Mouse (Mus musculus): ENCODE measurements around the gene Pitpnm2. TPM values are rescaled to one million over a fixed set of nuclear protein-coding genes. Genes with fewer than 3 reads are reported as not detected.
A peak's percentile ranks its signal among the peaks of the same experiment; 100 is the strongest.

Gene Pitpnm2
- polyA plus RNA-seq, 1 experiment = 19.6 TPM

GRCm38 (mm10) chr5:124196082-124196481 is 53.5 kb downstream of the Pitpnm2 start:
- Histone ChIP-seq H3K4me3 (ENCODE audit: low read depth, low read length) (no peak overlapping the region), H3K36me3 (ENCODE audit: control insufficient read depth, insufficient read depth, low read length) (no peaks in the 10 kb centered on the region), H3K27me3 (ENCODE audit: control insufficient read depth, insufficient read depth, low read length) (no peaks in the 10 kb centered on the region), H3K27ac (ENCODE audit: insufficient read depth, low read depth, low read length) (no peak overlapping the region), H3K4me1 (ENCODE audit: control insufficient read depth, insufficient read depth, insufficient read length, low read length) (peaks cover 9% of the 10 kb centered on the region)
- TF ChIP-seq POLR2A (IDR thresholded peaks at IDR 0.05; ENCODE audit: low read depth, low read length) = no peak
- no peak for TF ChIP-seq CTCF (IDR thresholded peaks at IDR 0.05; ENCODE audit: extremely low read depth, insufficient read length, insufficient replicate concordance, low read depth, low read length)
- WGBS = 80% methylated on average over 4 of the region's 4 CpGs

GRCm38 (mm10) chr5:124194386-124195084 is 55.0 kb downstream of the Pitpnm2 start:
- Histone ChIP-seq H3K27ac (ENCODE audit: insufficient read depth, low read depth, low read length) (peak overlapping the region; percentile 51), H3K36me3 (ENCODE audit: control insufficient read depth, insufficient read depth, low read length) (no peaks in the 10 kb centered on the region), H3K27me3 (ENCODE audit: control insufficient read depth, insufficient read depth, low read length) (no peaks in the 10 kb centered on the region), H3K4me1 (ENCODE audit: control insufficient read depth, insufficient read depth, insufficient read length, low read length) (peaks cover 5% of the 10 kb centered on the region), H3K4me3 (ENCODE audit: low read depth, low read length) (no peak overlapping the region)
- TF ChIP-seq CTCF (IDR thresholded peaks at IDR 0.05; ENCODE audit: extremely low read depth, insufficient read length, insufficient replicate concordance, low read depth, low read length) (no peak), POLR2A (IDR thresholded peaks at IDR 0.05; ENCODE audit: low read depth, low read length) (no peak)
- 75% methylated on average over 11 of the region's 11 CpGs for WGBS

DNA sequence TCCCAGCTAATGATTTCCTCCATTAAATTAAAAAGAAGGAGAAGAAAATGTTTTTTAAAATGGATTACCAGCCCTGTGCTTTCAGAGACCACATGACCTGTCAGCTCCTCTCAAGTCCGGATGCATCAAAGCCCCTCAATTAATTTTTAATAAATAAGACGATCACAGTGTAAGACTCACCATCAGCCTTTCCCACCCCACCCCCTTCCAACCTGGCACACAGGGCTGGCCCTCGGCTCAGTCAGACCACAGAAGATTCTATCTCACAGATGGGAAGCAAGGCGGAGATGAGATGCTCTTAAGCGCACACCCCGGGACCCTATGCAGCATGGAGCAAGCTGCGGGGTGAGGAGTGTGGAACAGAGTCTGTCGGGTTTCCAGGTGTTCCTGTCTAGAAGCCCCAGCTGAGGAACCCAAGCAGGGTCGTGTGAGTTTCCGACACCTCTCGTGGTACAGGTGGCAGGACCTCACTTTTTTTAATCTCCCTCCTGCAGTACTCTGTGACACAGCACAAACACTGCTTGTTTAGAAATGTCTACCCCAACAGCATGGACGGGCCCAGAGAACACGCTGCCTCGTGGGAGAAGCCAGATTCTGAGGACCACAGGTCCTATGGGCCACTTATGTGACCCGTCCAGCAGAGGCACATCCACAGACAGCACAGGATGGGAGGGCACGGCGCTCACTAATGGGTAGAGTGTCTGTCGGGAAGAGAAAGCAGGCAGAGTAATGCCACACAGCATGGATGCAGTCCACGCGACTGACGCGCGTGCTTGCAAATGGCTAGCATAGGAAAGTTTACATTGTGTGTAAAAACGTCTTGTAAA is 56.1 kb downstream of the Pitpnm2 start:
- no peak for TF ChIP-seq CTCF (IDR thresholded peaks at IDR 0.05; ENCODE audit: extremely low read depth, insufficient read length, insufficient replicate concordance, low read depth, low read length)
- TF ChIP-seq POLR2A (IDR thresholded peaks at IDR 0.05; ENCODE audit: low read depth, low read length) = no peak
- H3K36me3 ChIP-seq (ENCODE audit: control insufficient read depth, insufficient read depth, low read length) = no peaks in the 10 kb centered on the region
- no peaks in the 10 kb centered on the region; the same call in 1 of the 2 replicates for H3K4me1 ChIP-seq (ENCODE audit: control insufficient read depth, insufficient read depth, insufficient read length, low read length)
- WGBS = 84% methylated on average over 24 of the region's 24 CpGs
- H3K27ac ChIP-seq (ENCODE audit: insufficient read depth, low read depth, low read length) = peak overlapping the region; percentile 11
- no peak overlapping the region for H3K4me3 ChIP-seq (ENCODE audit: low read depth, low read length)
- H3K27me3 ChIP-seq (ENCODE audit: control insufficient read depth, insufficient read depth, low read length) = no peaks in the 10 kb centered on the region

DNA sequence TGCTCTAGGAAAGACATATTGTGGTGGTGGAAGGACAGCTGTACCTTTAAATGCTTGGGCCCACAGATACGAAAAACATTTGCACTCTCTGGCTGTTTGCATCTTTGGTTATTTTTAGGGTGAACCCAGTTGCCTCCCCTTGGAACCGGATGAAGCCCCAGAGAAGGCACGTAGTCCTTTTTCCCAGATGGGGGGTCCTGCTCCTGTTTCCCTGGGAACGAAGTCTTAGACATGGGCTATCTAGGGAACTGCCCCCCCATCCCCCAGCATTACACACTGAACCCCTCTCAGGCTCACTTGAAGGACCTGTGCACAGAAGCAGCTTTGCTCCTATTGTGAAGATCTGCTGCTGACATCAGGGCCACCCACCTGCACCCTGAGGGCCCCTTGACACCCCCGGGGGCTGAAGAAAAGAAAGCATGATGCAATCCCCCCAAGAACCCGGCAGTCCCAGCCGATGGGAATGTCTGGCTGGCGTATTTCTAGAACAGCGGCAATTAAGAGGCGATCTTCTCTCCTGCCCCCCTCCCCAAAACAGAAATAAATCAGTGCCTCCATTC is 56.8 kb downstream of the Pitpnm2 start:
- no peak overlapping the region for H3K27ac ChIP-seq (ENCODE audit: insufficient read depth, low read depth, low read length)
- WGBS = 80% methylated on average over 10 of the region's 10 CpGs
- no peak overlapping the region for H3K4me3 ChIP-seq (ENCODE audit: low read depth, low read length)

DNA sequence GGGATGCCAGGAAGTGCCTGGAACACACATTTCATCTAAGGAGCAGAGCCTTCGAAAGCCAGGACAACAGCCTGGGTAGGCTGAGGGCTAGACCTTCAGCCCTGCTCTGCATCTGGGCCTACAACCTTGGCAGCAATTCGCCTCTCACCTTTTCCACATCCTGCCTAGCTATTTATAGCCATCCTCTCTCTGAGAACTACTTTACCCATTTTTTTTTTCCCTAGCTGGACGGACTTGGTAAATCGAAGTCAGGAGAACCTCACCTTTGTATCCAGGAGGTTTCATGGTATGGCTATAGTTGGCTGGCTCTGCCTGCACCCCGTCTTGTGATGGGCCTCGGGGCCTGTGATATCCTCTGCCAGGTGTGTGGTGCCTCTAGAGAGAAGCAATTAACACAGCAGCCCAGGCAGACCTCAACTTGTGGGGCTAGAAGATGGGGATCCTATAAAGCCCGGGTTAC is 57.3 kb downstream of the Pitpnm2 start:
- TF ChIP-seq POLR2A (IDR thresholded peaks at IDR 0.05; ENCODE audit: low read depth, low read length) (no peak), CTCF (IDR thresholded peaks at IDR 0.05; ENCODE audit: extremely low read depth, insufficient read length, insufficient replicate concordance, low read depth, low read length) (no peak)
- Histone ChIP-seq H3K27me3 (ENCODE audit: control insufficient read depth, insufficient read depth, low read length) (no peaks in the 10 kb centered on the region), H3K4me1 (ENCODE audit: control insufficient read depth, insufficient read depth, insufficient read length, low read length) (peaks cover 2% of the 10 kb centered on the region; the same call in 1 of the 2 replicates), H3K4me3 (ENCODE audit: low read depth, low read length) (no peak overlapping the region), H3K27ac (ENCODE audit: insufficient read depth, low read depth, low read length) (no peak overlapping the region; the same call in 1 of the 2 replicates), H3K36me3 (ENCODE audit: control insufficient read depth, insufficient read depth, low read length) (no peaks in the 10 kb centered on the region)
- 79% methylated on average over 7 of the region's 7 CpGs for WGBS

More for the DNA sequence above, 56.8 kb downstream of the Pitpnm2 start:
- Histone ChIP-seq H3K27me3 (ENCODE audit: control insufficient read depth, insufficient read depth, low read length) (no peaks in the 10 kb centered on the region), H3K4me1 (ENCODE audit: control insufficient read depth, insufficient read depth, insufficient read length, low read length) (no peaks in the 10 kb centered on the region; the same call in 1 of the 2 replicates), H3K36me3 (ENCODE audit: control insufficient read depth, insufficient read depth, low read length) (no peaks in the 10 kb centered on the region)
- TF ChIP-seq CTCF (IDR thresholded peaks at IDR 0.05; ENCODE audit: extremely low read depth, insufficient read length, insufficient replicate concordance, low read depth, low read length) (no peak), POLR2A (IDR thresholded peaks at IDR 0.05; ENCODE audit: low read depth, low read length) (no peak)

GRCm38 (mm10) chr5:124190146-124190870 is 59.3 kb downstream of the Pitpnm2 start:
- no peak overlapping the region for H3K4me3 ChIP-seq (ENCODE audit: low read depth, low read length)
- 79% methylated on average over 10 of the region's 10 CpGs for WGBS
- no peak overlapping the region for H3K27ac ChIP-seq (ENCODE audit: insufficient read depth, low read depth, low read length)
- no peaks in the 10 kb centered on the region for H3K27me3 ChIP-seq (ENCODE audit: control insufficient read depth, insufficient read depth, low read length)
- no peak for TF ChIP-seq POLR2A (IDR thresholded peaks at IDR 0.05; ENCODE audit: low read depth, low read length)
- no peak for TF ChIP-seq CTCF (IDR thresholded peaks at IDR 0.05; ENCODE audit: extremely low read depth, insufficient read length, insufficient replicate concordance, low read depth, low read length)
- H3K36me3 ChIP-seq (ENCODE audit: control insufficient read depth, insufficient read depth, low read length) = no peaks in the 10 kb centered on the region
- H3K4me1 ChIP-seq (ENCODE audit: control insufficient read depth, insufficient read depth, insufficient read length, low read length) = peaks cover 4% of the 10 kb centered on the region; the same call in 1 of the 2 replicates
